Mouse (Mus musculus) myocyte (in vitro differentiated cells): Measurements from ENCODE around the gene Raf1.

Source experiments
- CEBPB ChIP-seq: IDR thresholded peaks from 2 replicates; pipeline ENCODE4 v1.6.1; 2011; ENCODE audit warnings: mild to moderate bottlenecking, moderate library complexity; ENCODE audit not compliant: poor library complexity, insufficient read depth, severe bottlenecking
- MYOG ChIP-seq, 3 experiments: IDR thresholded peaks; one replicate each; pipeline ENCODE4 v1.6.1; 2011; ENCODE audit warnings: control low read depth in 2 of 3, low read depth in 2 of 3, mild to moderate bottlenecking in 2 of 3; ENCODE audit not compliant: insufficient read length in 2 of 3, control insufficient read depth in 1 of 3, insufficient read depth in 1 of 3
- POLR2A ChIP-seq: IDR thresholded peaks from one replicate; pipeline ENCODE4 v1.6.1; 2011; ENCODE audit warnings: low read depth, mild to moderate bottlenecking, control low read depth, moderate library complexity; ENCODE audit not compliant: insufficient read length
- REST ChIP-seq: IDR thresholded peaks from one replicate; pipeline ENCODE4 v1.6.1; 2011; ENCODE audit warnings: mild to moderate bottlenecking, control low read depth, moderate library complexity; ENCODE audit not compliant: insufficient read depth, insufficient read length
- SRF ChIP-seq: IDR thresholded peaks from one replicate; pipeline ENCODE4 v1.6.1; 2011; ENCODE audit warnings: low read depth; ENCODE audit not compliant: control insufficient read depth, insufficient read length
- TCF12 ChIP-seq: IDR thresholded peaks from one replicate; pipeline ENCODE4 v1.6.1; 2011; ENCODE audit warnings: mild to moderate bottlenecking, control low read depth; ENCODE audit not compliant: poor library complexity, insufficient read depth, severe bottlenecking
- TCF3 ChIP-seq: IDR thresholded peaks from one replicate; pipeline ENCODE4 v1.6.1; 2011; ENCODE audit warnings: low read depth, control low read depth; ENCODE audit not compliant: insufficient read length
- USF1 ChIP-seq: IDR thresholded peaks from one replicate; pipeline ENCODE4 v1.6.1; 2011; ENCODE audit warnings: low read depth, mild to moderate bottlenecking, control low read depth, moderate library complexity

GRCm38 (mm10) chr6:115692163-115692950 is 15.9 kb upstream of the Raf1 start:
- TF ChIP-seq POLR2A = no peak
- no peak for TF ChIP-seq USF1
- no peak for TF ChIP-seq TCF3
- no peak for TF ChIP-seq MYOG (IDR thresholded peaks at IDR 0.05; ENCODE audit: control insufficient read depth in 1 of 3, insufficient read depth in 1 of 3, insufficient read length in 2 of 3, low read depth in 2 of 3)
- TF ChIP-seq SRF = no peak
- TF ChIP-seq TCF12 = no peak
- TF ChIP-seq CEBPB = no peak
- TF ChIP-seq REST = no peak
